Mouse (Mus musculus) forebrain, embryonic 15.5 days (tissue): ENCODE data around the gene Fgfr1op. TPM values are rescaled to one million over a fixed set of nuclear protein-coding genes. Genes with fewer than 3 reads are reported as not detected.
"Not testable (repeated sequence)": the region's sequence is repeated elsewhere in the genome, so short reads cannot be mapped to it uniquely, and the experiment has no call there.

Experiments
- ATAC-seq: fragments of 200-750 bp; cut with Nextera tagmentation; replicated peaks from 2 replicates; pipeline ENCODE4 v1.8.0; 2017; ENCODE audit warnings: mild to moderate bottlenecking, moderate TSS enrichment, moderate library complexity
- H3K27ac ChIP-seq: fragments of 300-500 bp; sonication (generic); replicated peaks from 2 replicates; pipeline ENCODE4 v1.5.1; 2015; ENCODE audit warnings: mild to moderate bottlenecking, inconsistent platforms
- H3K27me3 ChIP-seq: fragments of 300-500 bp; sonication (generic); 2 replicates; pipeline ENCODE4 v1.6.1; 2015; ENCODE audit warnings: inconsistent platforms
- H3K36me3 ChIP-seq: fragments of 300-500 bp; sonication (generic); 2 replicates; pipeline ENCODE4 v1.6.1; 2015; ENCODE audit warnings: mild to moderate bottlenecking, inconsistent platforms
- H3K4me1 ChIP-seq: fragments of 300-500 bp; sonication (generic); 2 replicates; pipeline ENCODE4 v1.6.1; 2015; ENCODE audit warnings: inconsistent platforms
- H3K4me2 ChIP-seq: fragments of 300-500 bp; sonication (generic); replicated peaks from 2 replicates; pipeline ENCODE4 v1.6.1; 2015; ENCODE audit warnings: mild to moderate bottlenecking, inconsistent platforms
- H3K4me3 ChIP-seq: fragments of 300-500 bp; sonication (generic); 2 replicates; pipeline ENCODE4 v1.5.1; 2015; ENCODE audit warnings: mild to moderate bottlenecking, inconsistent platforms
- H3K9ac ChIP-seq: fragments of 300-500 bp; sonication (generic); replicated peaks from 2 replicates; pipeline ENCODE4 v1.6.1; 2015; ENCODE audit warnings: mild to moderate bottlenecking, inconsistent platforms
- H3K9me3 ChIP-seq: fragments of 300-500 bp; sonication (generic); 2 replicates; pipeline ENCODE4 v1.6.1; 2016; ENCODE audit warnings: inconsistent platforms
- WGBS: fragments of 180-500 bp; shearing (Covaris S2); methylation state at CpG from one replicate; pipeline ENCODE4 v1.1.7; 2015; ENCODE audit warnings: mixed read lengths; 5-methylcytosine and 5-hydroxymethylcytosine counted together
- polyA plus RNA-seq: library from polyadenylated mRNA; unstranded; fragments of >200 nt; fragmentation: Nextera tagmentation; extraction: Ambion mirVana; gene quantifications from 2 replicates; pipeline ENCODE4 v1.2.1, GENCODE M21; 2015

Fgfr1op gene
- polyA plus RNA-seq, 1 experiment from 2014 or later = 27.2 TPM

DNA sequence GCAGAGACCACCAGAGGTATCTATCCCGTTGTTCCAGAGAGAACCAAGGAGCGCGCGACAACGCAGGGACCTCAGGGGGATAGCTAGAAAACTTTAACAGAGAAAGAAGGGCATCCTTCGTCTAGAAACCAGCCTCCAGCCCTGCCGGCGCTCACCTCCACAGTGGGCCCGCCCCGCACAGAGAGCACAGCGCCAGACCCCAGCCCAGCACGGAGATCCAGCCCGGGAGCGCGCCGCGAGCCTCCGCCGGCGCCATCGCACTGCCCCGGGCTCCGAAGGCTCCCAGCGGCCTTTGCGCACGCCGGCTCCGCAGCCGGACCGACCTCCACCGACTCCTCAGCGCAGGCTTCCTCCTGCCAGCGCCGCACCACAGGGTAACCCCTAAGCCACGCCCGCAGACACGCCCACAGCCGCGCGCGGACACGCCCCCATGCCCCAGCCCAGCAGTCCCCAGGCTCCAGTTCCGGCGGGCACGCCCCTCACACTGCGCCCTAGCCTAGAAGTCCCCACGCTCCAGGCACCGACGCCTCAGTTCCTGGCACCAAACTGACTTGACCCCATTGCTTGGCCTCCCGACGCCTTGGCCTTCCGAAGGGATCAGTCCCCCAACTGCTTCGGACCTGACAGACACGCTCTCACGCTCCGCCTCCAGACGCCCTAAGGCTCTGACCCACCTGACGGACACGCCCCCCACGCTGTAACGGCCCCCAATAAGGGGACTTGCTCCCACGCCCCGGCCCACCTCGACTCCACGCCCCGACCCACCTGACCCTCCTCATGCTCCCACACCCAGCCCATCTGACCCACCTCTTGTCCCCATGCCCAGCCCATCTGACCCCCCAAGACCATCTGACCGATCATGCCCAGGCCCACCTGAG is 17.6 kb upstream of the Fgfr1op start, which contains the start of the genes Gm49673 and Rnaset2a:
Gene Gm49673, minus strand, starts transcription at position 350 of the 878 bp plus-strand sequence.
Gene Rnaset2a, minus strand, starts transcription at position 659 of the 878 bp plus-strand sequence.
- 1% methylated on average over 59 of the region's 67 CpGs for WGBS
- peak within 1 kb of the TSS; percentile 51 for H3K4me3 ChIP-seq
- peak within 1 kb of the TSS; percentile 61 for H3K4me2 ChIP-seq
- not testable (repeated sequence) for H3K36me3 ChIP-seq, H3K27me3 ChIP-seq, H3K27ac ChIP-seq, H3K9me3 ChIP-seq, H3K4me1 ChIP-seq
- H3K9ac ChIP-seq = peak within 1 kb of the TSS; percentile 64
- ATAC-seq = peak; percentile 97

DNA sequence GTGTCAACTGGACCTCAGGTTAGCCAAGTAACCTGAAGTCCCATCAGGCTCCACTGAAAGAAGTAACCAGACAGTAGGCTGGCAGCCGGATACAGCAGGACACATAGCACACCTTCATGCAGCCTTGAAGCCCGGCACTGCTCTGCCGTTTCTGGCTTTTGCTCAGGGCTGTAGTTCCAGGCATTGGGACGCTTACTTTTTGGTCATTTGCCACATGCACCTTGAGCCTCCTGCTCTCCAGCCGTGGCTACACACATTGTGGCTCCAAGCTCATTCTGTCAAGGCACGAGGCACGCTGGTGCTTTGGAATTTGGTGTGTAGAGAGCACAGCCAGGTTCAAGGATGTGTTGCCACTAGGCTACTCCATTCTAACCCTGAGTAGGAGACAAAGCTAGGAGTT is 10.3 kb upstream of the Fgfr1op start:
- H3K4me1 ChIP-seq, H3K27ac ChIP-seq, H3K4me2 ChIP-seq, H3K4me3 ChIP-seq, H3K27me3 ChIP-seq, H3K9ac ChIP-seq, H3K36me3 ChIP-seq, H3K9me3 ChIP-seq, ATAC-seq: not testable (repeated sequence)
- 88% methylated on average over 7 of the region's 7 CpGs for WGBS

DNA sequence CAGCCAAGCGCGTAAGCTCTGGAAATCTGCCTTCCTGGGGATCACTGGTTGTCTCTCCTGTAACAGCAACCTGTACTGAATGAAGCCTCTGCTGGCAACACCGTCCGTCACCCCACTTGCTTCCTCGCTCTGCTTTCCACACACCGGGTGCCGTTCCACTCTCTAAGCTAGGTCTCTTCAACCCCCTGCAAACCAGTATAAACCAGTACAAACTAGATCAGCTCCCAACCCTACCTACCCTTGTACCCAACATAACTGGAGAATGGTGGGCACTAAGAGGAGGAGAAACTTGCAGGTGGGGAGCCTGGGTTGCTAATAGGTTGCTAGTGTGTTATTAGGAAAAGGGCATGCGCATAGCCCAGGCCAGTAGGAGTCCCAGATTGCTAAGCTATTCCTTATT is 9.3 kb upstream of the Fgfr1op start:
- not testable (repeated sequence) for ATAC-seq, H3K36me3 ChIP-seq, H3K27me3 ChIP-seq, H3K4me2 ChIP-seq, H3K4me3 ChIP-seq, H3K9me3 ChIP-seq, H3K4me1 ChIP-seq, H3K27ac ChIP-seq, H3K9ac ChIP-seq
- 100% methylated on average over 1 of the region's 8 CpGs for WGBS

DNA sequence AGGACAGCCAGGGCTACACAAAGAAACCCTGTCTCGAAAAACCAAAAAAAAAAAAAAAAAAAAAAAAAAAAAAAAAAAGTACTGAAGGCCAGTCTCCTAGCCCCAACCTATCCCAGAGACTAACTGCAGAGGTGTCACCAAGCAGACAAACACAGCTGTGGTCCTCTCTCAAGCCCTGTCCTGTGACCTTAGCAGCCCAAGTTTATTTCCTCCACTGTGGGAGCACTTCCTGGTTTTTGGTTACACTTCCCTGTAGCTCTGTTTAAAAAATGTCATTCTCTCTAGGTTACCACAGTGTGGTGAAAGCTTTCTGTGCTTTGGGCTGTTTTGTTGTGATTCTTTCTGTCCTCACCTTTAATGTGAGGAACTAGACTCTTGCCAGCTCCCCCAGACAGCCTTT is 6.7 kb upstream of the Fgfr1op start:
- H3K4me2 ChIP-seq, H3K27me3 ChIP-seq, ATAC-seq: not testable (repeated sequence)

DNA sequence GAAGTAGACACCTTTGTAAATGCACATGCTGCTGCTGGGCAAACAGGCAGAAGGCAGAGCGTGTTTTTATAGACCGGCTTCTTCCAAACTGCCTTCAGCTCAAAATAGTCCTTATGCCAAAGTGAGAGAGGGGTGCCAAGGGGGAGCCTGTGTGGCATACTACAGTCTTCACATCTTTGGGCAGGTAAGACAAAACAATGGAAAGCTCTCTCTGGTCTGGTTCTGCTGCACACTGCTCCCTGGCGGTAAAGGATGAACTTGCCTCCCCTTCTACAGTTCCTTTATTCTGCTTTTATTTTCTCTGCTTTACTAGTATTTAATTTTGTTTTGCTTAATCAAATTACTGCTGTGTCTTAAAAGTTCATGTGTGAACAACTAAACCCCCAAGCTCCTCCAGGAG is 4.3 kb upstream of the Fgfr1op start:
- not testable (repeated sequence) for H3K9ac ChIP-seq, H3K27ac ChIP-seq, H3K27me3 ChIP-seq, H3K4me2 ChIP-seq, H3K4me1 ChIP-seq, H3K4me3 ChIP-seq, H3K36me3 ChIP-seq, ATAC-seq, H3K9me3 ChIP-seq
- 59% methylated on average over 3 of the region's 3 CpGs for WGBS

More for the DNA sequence above, 6.7 kb upstream of the Fgfr1op start:
- H3K9me3 ChIP-seq, H3K9ac ChIP-seq, H3K27ac ChIP-seq, H3K4me3 ChIP-seq, H3K36me3 ChIP-seq, H3K4me1 ChIP-seq: not testable (repeated sequence)
- WGBS = no CpG with 5 or more reads among the region's 1 CpGs

DNA sequence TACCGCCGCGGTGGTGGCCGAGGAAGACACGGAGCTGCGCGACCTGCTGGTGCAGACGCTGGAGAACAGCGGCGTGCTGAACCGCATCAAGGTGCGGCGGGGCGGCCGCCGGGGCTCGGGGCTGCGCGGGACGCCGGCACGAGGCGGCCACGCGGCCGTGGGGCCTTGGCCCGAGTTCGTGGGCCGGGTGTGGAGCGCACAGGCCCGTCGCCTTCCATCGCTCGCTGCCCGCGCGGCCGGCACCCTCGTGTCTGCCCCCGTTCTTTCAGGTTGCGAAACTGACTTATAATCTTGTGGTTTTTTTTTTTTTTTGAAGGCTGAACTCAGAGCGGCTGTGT is 276 bp downstream of the Fgfr1op start:
- H3K27me3 ChIP-seq, H3K9me3 ChIP-seq, ATAC-seq, H3K4me1 ChIP-seq: not testable (repeated sequence)
- WGBS = under 1% methylated on average over 37 of the region's 42 CpGs
- Histone ChIP-seq H3K27ac (0 out of 2 replicates have a peak overlapping the region, but pooled peaks have one; percentile 43), H3K4me2 (peak overlapping the region; percentile 39), H3K9ac (peak overlapping the region; percentile 49), H3K36me3 (peaks cover 14% of the 10 kb centered on the region), H3K4me3 (peak overlapping the region; percentile 55)

DNA sequence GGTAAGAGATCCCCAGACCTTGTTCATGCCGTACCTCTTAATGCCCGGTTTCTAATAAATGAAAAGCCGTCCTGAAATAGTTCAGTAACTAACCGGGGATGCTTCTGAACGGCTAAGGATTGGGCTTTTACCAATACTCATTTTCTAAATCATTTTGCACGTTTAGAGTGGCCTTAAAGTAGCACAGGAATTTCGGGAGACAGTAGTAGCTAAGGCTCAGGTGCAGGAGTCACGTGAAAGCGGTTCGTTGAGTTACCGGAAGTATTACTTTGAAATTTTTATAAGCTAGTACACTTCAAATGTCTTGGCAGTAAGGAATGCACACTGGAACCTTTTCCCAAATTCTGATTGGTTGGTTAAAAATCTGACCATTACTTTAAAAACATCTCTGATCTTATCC is 676 bp downstream of the Fgfr1op start:
- Histone ChIP-seq H3K4me3 (peak overlapping the region; percentile 55), H3K9ac (peak overlapping the region; percentile 49; the same call in 1 of the 2 replicates), H3K4me2 (peak overlapping the region; percentile 39), H3K36me3 (peaks cover 17% of the 10 kb centered on the region)
- not testable (repeated sequence) for ATAC-seq, H3K27ac ChIP-seq, H3K27me3 ChIP-seq, H3K9me3 ChIP-seq, H3K4me1 ChIP-seq
- WGBS = under 1% methylated on average over 11 of the region's 11 CpGs

DNA sequence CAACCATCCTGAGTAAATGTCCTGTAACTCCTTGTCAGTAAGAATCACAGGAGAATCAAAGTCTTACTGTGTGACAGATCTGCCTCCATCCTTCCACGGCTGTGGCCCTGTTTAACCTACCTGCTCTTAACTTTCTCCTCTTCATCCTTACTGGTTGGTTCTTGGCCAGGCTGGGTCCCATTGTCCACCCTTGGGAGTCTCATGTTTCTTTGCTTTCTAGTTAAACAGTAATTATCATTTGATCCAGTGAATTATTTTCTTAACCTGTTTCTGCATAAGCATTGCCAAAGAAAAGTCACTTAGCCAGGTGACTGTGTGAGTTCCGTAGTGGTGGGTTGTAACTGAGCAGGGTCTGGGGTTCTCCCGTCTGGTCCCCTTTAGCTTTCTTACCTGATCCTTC is 1.2 kb downstream of the Fgfr1op start:
- H3K36me3 ChIP-seq = peaks cover 19% of the 10 kb centered on the region
- H3K4me2 ChIP-seq = peak overlapping the region; percentile 39
- H3K4me1 ChIP-seq, H3K27me3 ChIP-seq, H3K27ac ChIP-seq, H3K9ac ChIP-seq, H3K9me3 ChIP-seq, ATAC-seq: not testable (repeated sequence)
- 40% methylated on average over 2 of the region's 3 CpGs for WGBS
- H3K4me3 ChIP-seq = peak overlapping the region; percentile 55

DNA sequence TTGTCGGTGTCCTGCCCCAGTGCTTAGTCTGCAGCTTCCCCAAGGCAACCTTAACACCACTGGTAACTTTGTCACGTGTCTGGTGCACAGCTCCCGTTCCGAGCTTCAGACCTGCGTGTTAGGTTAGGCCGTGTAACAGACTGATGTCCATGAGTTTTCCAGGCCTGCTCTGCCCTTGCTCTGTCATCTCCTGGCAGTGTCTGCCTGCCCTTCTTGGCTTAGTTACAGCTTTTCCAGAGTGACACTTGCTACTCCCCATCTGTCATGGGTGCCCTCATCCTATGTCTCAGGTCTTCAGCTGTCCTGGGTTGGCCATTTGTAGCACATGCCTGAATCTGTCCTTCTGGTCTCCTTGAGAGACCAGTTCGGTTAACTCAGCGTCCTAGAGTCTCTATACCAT is 2.1 kb downstream of the Fgfr1op start:
- not testable (repeated sequence) for H3K4me3 ChIP-seq, H3K9me3 ChIP-seq, H3K27ac ChIP-seq, H3K27me3 ChIP-seq, ATAC-seq, H3K9ac ChIP-seq, H3K4me1 ChIP-seq, H3K4me2 ChIP-seq
- H3K36me3 ChIP-seq = peaks cover 28% of the 10 kb centered on the region
- WGBS = 88% methylated on average over 7 of the region's 8 CpGs

DNA sequence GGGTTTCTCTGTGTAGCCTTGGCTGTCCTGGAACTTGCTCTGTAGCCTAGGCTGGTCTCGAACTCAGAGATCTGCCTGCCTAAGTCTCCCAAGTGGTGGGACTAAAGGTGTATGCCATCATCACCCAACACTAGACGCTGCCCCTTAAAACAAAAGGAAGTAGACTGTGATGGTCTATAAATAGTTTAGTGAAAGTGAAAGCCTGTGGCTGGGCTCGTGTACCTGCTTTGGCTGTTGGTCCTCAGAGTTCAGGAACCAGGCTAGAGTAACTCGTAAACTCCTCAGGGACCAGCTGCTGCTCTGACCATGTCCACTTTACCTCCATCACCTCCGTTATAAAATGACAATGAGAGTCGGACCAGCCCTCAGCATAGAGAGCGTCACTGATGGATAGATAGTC is 5.0 kb downstream of the Fgfr1op start:
- no peak overlapping the region for H3K4me3 ChIP-seq
- WGBS = 93% methylated on average over 7 of the region's 7 CpGs
- no peaks in the 10 kb centered on the region for H3K27me3 ChIP-seq
- ATAC-seq = no peak
- H3K9me3 ChIP-seq = no peaks in the 10 kb centered on the region
- no peak overlapping the region for H3K27ac ChIP-seq
- H3K4me1 ChIP-seq = peaks cover 3% of the 10 kb centered on the region; the same call in 1 of the 2 replicates
- no peak overlapping the region for H3K4me2 ChIP-seq
- H3K36me3 ChIP-seq = peaks cover 47% of the 10 kb centered on the region
- H3K9ac ChIP-seq = no peak overlapping the region

DNA sequence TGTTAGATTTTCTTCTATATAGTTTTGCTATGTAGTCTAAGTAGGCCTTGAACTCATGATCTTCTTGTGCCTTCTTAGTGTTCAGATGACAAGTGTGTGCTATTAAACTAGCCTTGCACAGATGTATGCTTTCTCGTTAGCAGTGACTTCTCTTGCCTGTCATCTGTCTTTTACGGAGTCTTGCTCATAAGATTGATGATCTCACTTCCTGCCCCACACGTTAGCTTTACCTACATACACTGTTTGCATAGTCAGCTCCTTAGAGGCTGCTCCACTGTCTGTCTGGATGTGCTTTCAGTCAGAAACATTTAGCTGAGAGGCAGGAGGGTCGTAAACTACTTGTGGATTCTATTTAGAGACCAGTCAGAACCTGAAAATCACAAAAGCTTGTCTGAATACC is 5.8 kb downstream of the Fgfr1op start:
- peaks cover 54% of the 10 kb centered on the region for H3K36me3 ChIP-seq
- no peak overlapping the region for H3K27ac ChIP-seq
- H3K4me1 ChIP-seq = peaks cover 3% of the 10 kb centered on the region; the same call in 1 of the 2 replicates
- no peak overlapping the region for H3K4me3 ChIP-seq
- H3K27me3 ChIP-seq = no peaks in the 10 kb centered on the region
- no peaks in the 10 kb centered on the region for H3K9me3 ChIP-seq
- no peak overlapping the region for H3K9ac ChIP-seq
- no peak overlapping the region for H3K4me2 ChIP-seq
- 76% methylated on average over 4 of the region's 4 CpGs for WGBS
- no peak for ATAC-seq

DNA sequence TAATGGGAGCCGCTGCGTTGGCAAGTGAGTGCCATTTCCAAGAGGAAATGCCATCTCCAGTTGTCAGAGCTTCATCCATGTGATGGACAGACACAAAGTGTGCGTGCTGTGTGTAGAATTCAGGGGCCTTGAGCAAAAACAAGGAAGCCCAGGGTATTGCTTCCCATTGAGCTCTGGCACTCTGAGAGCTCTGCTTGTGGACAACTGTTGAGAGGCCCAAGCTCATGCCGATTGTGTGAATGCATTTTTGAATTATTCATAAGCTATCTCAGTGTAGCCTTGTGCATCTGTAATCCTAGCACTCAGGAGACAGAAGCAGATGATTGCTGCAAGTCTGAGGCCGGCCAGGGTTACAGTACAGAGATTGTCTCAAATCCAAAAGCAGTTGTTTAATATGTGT is 11.8 kb downstream of the Fgfr1op start:
- WGBS = 39% methylated on average over 5 of the region's 5 CpGs
- ATAC-seq = peak; percentile 43; the same call in 1 of the 2 replicates
- Histone ChIP-seq H3K9me3 (no peaks in the 10 kb centered on the region), H3K4me1 (peaks cover 6% of the 10 kb centered on the region), H3K4me2 (no peak overlapping the region), H3K9ac (no peak overlapping the region), H3K4me3 (no peak overlapping the region), H3K27ac (0 out of 2 replicates have a peak overlapping the region, but pooled peaks have one; percentile 23), H3K36me3 (peaks cover 49% of the 10 kb centered on the region), H3K27me3 (no peaks in the 10 kb centered on the region)

DNA sequence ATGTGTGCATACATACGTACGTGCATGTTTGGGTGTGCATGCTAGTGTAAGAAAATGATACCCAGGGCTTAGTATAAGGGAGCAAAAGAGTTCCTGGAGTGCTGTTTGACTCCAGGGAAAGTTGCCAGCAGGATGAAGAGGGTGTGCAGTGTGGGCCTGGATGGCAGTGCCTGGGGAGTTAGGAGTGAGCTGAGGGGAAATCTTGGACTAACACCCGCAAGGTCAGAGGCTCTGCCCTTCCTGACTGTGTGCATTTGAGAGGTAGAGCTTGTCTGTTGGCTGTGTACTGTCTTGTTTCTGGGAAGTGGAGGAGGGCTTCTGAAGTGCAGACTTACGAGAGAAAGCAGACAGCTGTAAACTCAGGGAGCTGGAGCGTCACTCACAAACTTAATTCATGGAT is 18.5 kb downstream of the Fgfr1op start:
- WGBS = 92% methylated on average over 5 of the region's 5 CpGs
- H3K27ac ChIP-seq = no peak overlapping the region
- H3K4me1 ChIP-seq = no peaks in the 10 kb centered on the region
- no peak overlapping the region for H3K4me3 ChIP-seq
- peaks cover 64% of the 10 kb centered on the region for H3K36me3 ChIP-seq
- ATAC-seq = no peak
- H3K4me2 ChIP-seq = no peak overlapping the region
- H3K9ac ChIP-seq = no peak overlapping the region
- H3K9me3 ChIP-seq = no peaks in the 10 kb centered on the region
- H3K27me3 ChIP-seq = no peaks in the 10 kb centered on the region
